Mouse (Mus musculus) myocyte (in vitro differentiated cells): ENCODE measurements around the gene Uso1.

Experiments used
- E2F4 ChIP-seq: IDR thresholded peaks from one replicate; pipeline ENCODE4 v1.6.1; 2011; ENCODE audit warnings: mild to moderate bottlenecking, control low read depth, moderate library complexity; ENCODE audit not compliant: insufficient read depth
- MAX ChIP-seq: IDR thresholded peaks from one replicate; pipeline ENCODE4 v1.6.1; 2011; ENCODE audit warnings: low read depth, mild to moderate bottlenecking, control low read depth
- POLR2A ChIP-seq: IDR thresholded peaks from one replicate; pipeline ENCODE4 v1.6.1; 2011; ENCODE audit warnings: low read depth, mild to moderate bottlenecking, control low read depth, moderate library complexity; ENCODE audit not compliant: insufficient read length
- TCF12 ChIP-seq: IDR thresholded peaks from one replicate; pipeline ENCODE4 v1.6.1; 2011; ENCODE audit warnings: mild to moderate bottlenecking, control low read depth; ENCODE audit not compliant: poor library complexity, insufficient read depth, severe bottlenecking
- USF1 ChIP-seq: IDR thresholded peaks from one replicate; pipeline ENCODE4 v1.6.1; 2011; ENCODE audit warnings: low read depth, mild to moderate bottlenecking, control low read depth, moderate library complexity

GRCm38 (mm10) chr5:92215308-92215707 is 77.6 kb downstream of the Uso1 start, which contains the start of gene U90926:
- TF ChIP-seq POLR2A (no peak), TCF12 (no peak), E2F4 (no peak), MAX (no peak), USF1 (no peak)
